ENCODE assay signal across 10 mouse cellular contexts in genomic region chr4:57091363-57091762, GRCm38 (mm10). TPM values are rescaled to one million over a fixed set of nuclear protein-coding genes. Genes with fewer than 3 reads are reported as not detected.
DNase-seq lines count a peak whose midpoint lies in the region; ATAC-seq lines count a peak whose summit lies in the region.
"Had no signal": no experiment of that assay in that cellular context is flagged by ENCODE, and none has a peak within 500 bp of the region (broad histone marks: within the 10 kb centered on the region; RNA-seq: fewer than 3 reads in every experiment).

No protein-coding gene starts in this region.

- no peak for DNase-seq in limb, embryonic 10.5 days (ENCODE audit: low spot score)
- DNase-seq in c-Kit-positive CD71-negative TER-119-negative erythroid progenitor cells, embryonic 14.5 days (ENCODE audit: low read depth) = peak; percentile 26
- DNase-seq in induced T-regulatory cell, adult 2 months (ENCODE audit: low read depth) = peak; percentile 46
- DNase-seq in spleen, adult 12 weeks (ENCODE audit: low spot score) = peak; percentile 29
- no peak for DNase-seq in heart, postnatal 10 days
- DNase-seq in left cerebral cortex, adult 11 months (ENCODE audit: low spot score) = no peak
- no peak for DNase-seq in testis, postnatal 14 days (ENCODE audit: low spot score)

- H3K27me3 ChIP-seq in limb, embryonic 12.5 days = no peaks in the 10 kb centered on the region
- no peaks in the 10 kb centered on the region for H3K27me3 ChIP-seq in limb, embryonic 10.5 days (ENCODE audit: low read depth, poor library complexity, severe bottlenecking)
- H3K27me3 ChIP-seq: lung, embryonic 15.5 days had no signal

- H3K36me3 ChIP-seq in limb, embryonic 12.5 days = no peaks in the 10 kb centered on the region
- no peaks in the 10 kb centered on the region for H3K36me3 ChIP-seq in limb, embryonic 10.5 days
- H3K36me3 ChIP-seq: lung, embryonic 15.5 days had no signal

- no peak overlapping the region for H3K9ac ChIP-seq in limb, embryonic 12.5 days (replicated peaks)
- H3K9ac ChIP-seq: lung, embryonic 15.5 days had no signal

- no peaks in the 10 kb centered on the region for H3K9me3 ChIP-seq in limb, embryonic 12.5 days
- H3K9me3 ChIP-seq in limb, embryonic 10.5 days (replicated peaks) = no peaks in the 10 kb centered on the region
- H3K9me3 ChIP-seq: lung, embryonic 15.5 days had no signal

- 0 out of 2 replicates have a peak, but pooled peaks have one; percentile 37 for ATAC-seq in limb, embryonic 12.5 days (ENCODE audit: insufficient number of reproducible peaks, insufficient read depth, low FRiP score, low TSS enrichment, low read depth)

- H3K27ac ChIP-seq in limb, embryonic 12.5 days = no peak overlapping the region
- H3K27ac ChIP-seq in limb, embryonic 10.5 days = no peak overlapping the region
- H3K27ac ChIP-seq: heart, adult 2 months; lung, embryonic 15.5 days had no signal

- H3K4me2 ChIP-seq in limb, embryonic 12.5 days = no peak overlapping the region
- H3K4me2 ChIP-seq: lung, embryonic 15.5 days had no signal

- H3K4me3 ChIP-seq in limb, embryonic 12.5 days (replicated peaks) = no peak overlapping the region
- H3K4me3 ChIP-seq in limb, embryonic 10.5 days = no peak overlapping the region
- H3K4me3 ChIP-seq: heart, adult 2 months; lung, embryonic 15.5 days had no signal

- intact Hi-C loops in heart, postnatal 10 days (cut with DNase I) = no loop called here

- H3K4me1 ChIP-seq in limb, embryonic 12.5 days (replicated peaks) = peaks cover 17% of the 10 kb centered on the region
- peaks cover 3% of the 10 kb centered on the region; the same call in 1 of the 2 replicates for H3K4me1 ChIP-seq in limb, embryonic 10.5 days
- H3K4me1 ChIP-seq: lung, embryonic 15.5 days had no signal

- 71% methylated on average over 12 of the region's 12 CpGs for WGBS in limb, embryonic 12.5 days
- 75% methylated on average over 12 of the region's 12 CpGs for WGBS in limb, embryonic 10.5 days

RNA-seq across cellular contexts. Expression of gene Epb41l4b, which starts 51.9 kb away (rescaled TPM):
- 2.2 and 2.4 TPM in 2 replicates for polyA plus RNA-seq in limb, embryonic 12.5 days (2016; fragmentation: Nextera tagmentation; extraction: Ambion mirVana)
- 1.1 and 1.6 TPM in 2 replicates for polyA plus RNA-seq in limb, embryonic 10.5 days (2016; fragmentation: Nextera tagmentation; extraction: Ambion mirVana)
- 1 to 10 TPM; 4.3 to 6.1 TPM for total RNA-seq in heart, postnatal 10 days (2021)

Comparison
In these comparisons a context has a peak if more than half of its experiments do, and no peak if none do; other contexts are left out.
1. DNase-seq: peak in c-Kit-positive CD71-negative TER-119-negative erythroid progenitor cells, embryonic 14.5 days (single experiment), induced T-regulatory cell, adult 2 months (single experiment) and spleen, adult 12 weeks (single experiment); none in limb, embryonic 10.5 days (single experiment), heart, postnatal 10 days (0 of 2), left cerebral cortex, adult 11 months (single experiment) and testis, postnatal 14 days (single experiment).